In the genomic region with DNA sequence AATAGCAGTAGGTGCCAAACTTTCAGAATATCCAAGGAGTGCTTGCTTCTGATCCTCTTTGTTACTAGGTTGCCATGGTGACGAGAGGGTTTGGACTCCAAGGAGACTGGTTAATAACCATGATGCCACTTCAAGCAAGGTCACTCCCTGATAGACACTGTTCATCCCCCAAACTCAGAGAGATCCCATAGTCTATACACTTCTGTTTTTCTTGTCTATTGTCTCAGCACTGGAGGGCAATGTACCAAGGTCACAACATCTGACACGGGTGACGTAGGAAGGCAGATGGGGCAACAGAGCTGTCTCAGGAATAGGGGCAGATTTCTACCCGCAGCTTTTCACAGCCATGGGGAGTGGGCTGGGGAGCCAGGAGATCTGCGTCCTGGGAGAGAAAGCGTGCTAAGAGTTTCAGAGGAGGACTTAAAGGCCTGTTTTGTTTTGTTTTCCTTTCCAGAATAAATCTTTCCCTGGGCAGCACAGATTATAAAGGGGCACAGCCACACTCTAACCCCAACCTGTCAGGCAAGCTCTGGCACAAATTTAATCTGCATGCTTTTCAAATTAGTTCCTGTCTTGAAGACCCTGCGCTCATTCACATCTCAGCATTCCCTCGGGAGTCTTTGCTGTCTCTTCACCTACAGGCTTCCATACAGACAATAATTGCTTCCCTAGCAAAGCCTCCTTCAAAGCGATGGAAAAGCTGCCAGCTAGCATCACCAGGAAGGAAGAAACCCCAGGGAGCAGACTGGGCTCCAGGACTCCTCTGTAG, we compare ENCODE assay signal across 14 mouse cellular contexts.
DNase-seq lines count a peak whose midpoint lies in the region; ATAC-seq lines count a peak whose summit lies in the region.
"Had no signal": no experiment of that assay in that cellular context is flagged by ENCODE, and none has a peak within 500 bp of the region (broad histone marks: within the 10 kb centered on the region; RNA-seq: fewer than 3 reads in every experiment).

No protein-coding gene starts in this region.

- peak; percentile 2 for DNase-seq in adrenal gland, adult 8-10 months
- DNase-seq in adrenal gland, adult 18-20 months (ENCODE audit: low spot score in 2 of 2) = no peak
- peak; percentile 82 for DNase-seq in forebrain, embryonic 14.5 days (ENCODE audit: low spot score)
- peak; percentile 90 for DNase-seq in midbrain, embryonic 11.5 days (ENCODE audit: low spot score, missing footprints)
- peak; percentile 29 for DNase-seq in retina, postnatal 1 day
- no peak for DNase-seq in ovary, postnatal 14 days (ENCODE audit: low spot score)
- no peak for DNase-seq in heart, adult 8-10 months (ENCODE audit: low spot score)
- DNase-seq: gastrocnemius, postnatal 10 days; heart, postnatal 14 days; lung, postnatal 10 days; thymus, adult 2 months had no signal

- no peak overlapping the region for H3K9ac ChIP-seq in forebrain, embryonic 14.5 days (ENCODE audit: low read length)
- no peak overlapping the region for H3K9ac ChIP-seq in midbrain, embryonic 11.5 days (ENCODE audit: low read length)
- H3K9ac ChIP-seq: embryonic facial prominence, embryonic 13.5 days had no signal

- no peaks in the 10 kb centered on the region for H3K27me3 ChIP-seq in forebrain, embryonic 14.5 days (replicated peaks; ENCODE audit: control insufficient read depth, insufficient read depth, low read length)
- H3K27me3 ChIP-seq in midbrain, embryonic 11.5 days (ENCODE audit: control insufficient read depth, insufficient read depth, low read length) = peaks cover 3% of the 10 kb centered on the region; the same call in 1 of the 2 replicates
- H3K27me3 ChIP-seq: embryonic facial prominence, embryonic 13.5 days had no signal

- H3K4me1 ChIP-seq in forebrain, embryonic 14.5 days (ENCODE audit: control insufficient read depth, insufficient read depth, low read length) = peaks cover 12% of the 10 kb centered on the region
- peaks cover 17% of the 10 kb centered on the region for H3K4me1 ChIP-seq in midbrain, embryonic 11.5 days (ENCODE audit: control insufficient read depth, insufficient read depth, low read length)
- H3K4me1 ChIP-seq: embryonic facial prominence, embryonic 13.5 days had no signal

- 33% methylated on average over 9 of the region's 9 CpGs for WGBS in forebrain, embryonic 14.5 days
- WGBS in midbrain, embryonic 11.5 days = 19% methylated on average over 9 of the region's 9 CpGs

- H3K4me3 ChIP-seq in forebrain, embryonic 14.5 days (ENCODE audit: low read depth, low read length) = no peak overlapping the region
- no peak overlapping the region for H3K4me3 ChIP-seq in midbrain, embryonic 11.5 days (ENCODE audit: low read depth, low read length)
- H3K4me3 ChIP-seq: embryonic facial prominence, embryonic 13.5 days had no signal

- no peak overlapping the region for H3K4me2 ChIP-seq in forebrain, embryonic 14.5 days (ENCODE audit: low read length)
- H3K4me2 ChIP-seq in midbrain, embryonic 11.5 days = no peak overlapping the region
- H3K4me2 ChIP-seq: embryonic facial prominence, embryonic 13.5 days had no signal

- no peaks in the 10 kb centered on the region for H3K9me3 ChIP-seq in forebrain, embryonic 14.5 days (replicated peaks; ENCODE audit: control insufficient read depth, low read length)
- no peaks in the 10 kb centered on the region for H3K9me3 ChIP-seq in midbrain, embryonic 11.5 days (ENCODE audit: control insufficient read depth, low read length)
- H3K9me3 ChIP-seq: embryonic facial prominence, embryonic 13.5 days; G1E had no signal

- ATAC-seq in forebrain, embryonic 14.5 days = peak; percentile 83
- ATAC-seq in midbrain, embryonic 11.5 days (ENCODE audit: low FRiP score) = peak; percentile 92
- ATAC-seq in monocyte, adult 5-6 weeks (replicated peaks; ENCODE audit: insufficient number of reproducible peaks, low FRiP score, low TSS enrichment, poor library complexity, severe bottlenecking) = no peak

- no peak overlapping the region for H3K27ac ChIP-seq in forebrain, embryonic 14.5 days (ENCODE audit: low read depth, low read length)
- H3K27ac ChIP-seq in midbrain, embryonic 11.5 days (ENCODE audit: low read depth, low read length) = peak overlapping the region; percentile 21
- H3K27ac ChIP-seq: embryonic facial prominence, embryonic 13.5 days had no signal

- H3K36me3 ChIP-seq in forebrain, embryonic 14.5 days (ENCODE audit: control insufficient read depth, insufficient read depth, low read length) = no peaks in the 10 kb centered on the region
- H3K36me3 ChIP-seq in midbrain, embryonic 11.5 days (ENCODE audit: control insufficient read depth, insufficient read depth, low read length) = no peaks in the 10 kb centered on the region
- H3K36me3 ChIP-seq: embryonic facial prominence, embryonic 13.5 days; G1E had no signal

Comparison
In these comparisons a context has a peak if more than half of its experiments do, and no peak if none do; other contexts are left out.
1. DNase-seq: peak in adrenal gland, adult 8-10 months (single experiment), forebrain, embryonic 14.5 days (single experiment), midbrain, embryonic 11.5 days (single experiment) and retina, postnatal 1 day (single experiment); none in adrenal gland, adult 18-20 months (0 of 2), ovary, postnatal 14 days (single experiment) and heart, adult 8-10 months (single experiment).